Mouse (Mus musculus): ENCODE measurements around the gene Gphn.

Gphn gene

GRCm38 (mm10) chr12:78225707-78226518, at the start of gene Gphn:
Gphn (plus strand) TSS chr12:78226379.
- peak; percentile 96 for DNase-seq

DNA sequence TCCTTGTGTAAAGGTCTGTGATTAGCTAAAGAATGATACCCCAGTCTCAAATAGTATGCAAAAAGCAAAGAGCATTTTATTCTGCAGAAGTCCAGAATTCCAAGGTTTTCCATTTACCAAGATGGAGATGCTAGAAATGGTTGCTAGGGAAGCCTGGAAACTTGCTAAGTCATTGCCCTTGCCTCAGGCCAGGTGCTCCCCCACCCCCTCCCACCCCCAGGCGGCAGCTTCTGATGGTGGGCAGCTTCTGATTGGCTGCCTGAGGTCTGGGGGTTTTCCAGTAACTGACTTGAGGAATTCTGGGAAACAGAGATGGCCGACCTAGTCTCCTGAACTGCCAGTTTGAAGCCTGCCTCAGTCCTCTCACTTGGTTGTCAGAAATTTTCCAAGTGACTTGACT, 44.7 kb upstream of the Gphn start:
- DNase-seq: peak; percentile 1

- no peak for DNase-seq
Measured at GRCm38 (mm10) chr12:78193942-78194341, 32.2 kb upstream of the Gphn start, which contains the start of gene Gm6657. Gm6657 (plus strand) TSS chr12:78194242.

DNA sequence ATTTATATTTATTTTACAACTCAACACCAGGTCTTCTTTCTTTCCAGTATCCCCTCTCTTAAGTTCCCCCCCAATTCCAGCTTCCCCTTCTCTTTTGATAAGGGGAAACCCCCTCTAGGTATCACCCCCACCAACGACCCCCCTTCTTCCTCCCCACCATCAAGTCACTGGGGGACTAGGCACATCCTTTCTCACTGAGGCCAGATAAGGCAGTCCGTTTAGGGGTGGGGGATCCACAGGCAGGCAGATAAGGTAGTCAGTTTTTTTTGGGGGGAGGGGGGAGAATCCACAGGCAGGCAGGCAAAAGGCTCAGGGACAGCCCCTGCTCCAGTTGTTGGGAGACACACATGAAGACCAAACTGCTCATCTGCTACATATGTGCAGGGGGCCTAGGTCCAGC, 30.8 kb upstream of the Gphn start:
- DNase-seq: no peak

GRCm38 (mm10) chr12:78203646-78204045, 22.5 kb upstream of the Gphn start:
- DNase-seq: no peak

GRCm38 (mm10) chr12:78205915-78206570, 20.1 kb upstream of the Gphn start:
- peak; percentile 81 for DNase-seq

- DNase-seq: no peak
Measured at GRCm38 (mm10) chr12:78206571-78206960, 19.6 kb upstream of the Gphn start.

- no peak for DNase-seq
Measured at GRCm38 (mm10) chr12:78209856-78210255, 16.3 kb upstream of the Gphn start.

DNA sequence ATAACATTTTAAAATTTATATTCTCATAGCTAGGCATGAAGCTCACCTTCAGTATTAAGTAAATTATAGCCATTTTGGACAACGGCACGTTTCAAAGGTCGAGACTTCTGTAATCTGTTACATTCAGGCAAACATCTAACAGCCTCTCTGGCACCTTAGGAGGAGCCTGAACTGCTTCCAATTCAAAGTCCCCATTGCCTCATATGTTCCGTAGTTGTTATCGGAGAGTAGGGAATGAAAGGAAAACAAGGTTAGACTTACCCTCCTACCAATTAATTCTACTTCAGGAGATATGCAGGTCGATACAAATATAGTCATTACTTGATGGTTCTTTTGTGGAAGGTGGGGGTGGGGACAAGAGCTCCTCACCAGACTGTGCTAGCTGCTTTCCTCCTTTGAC, 10.7 kb upstream of the Gphn start:
- DNase-seq: no peak

- DNase-seq: no peak
Measured at GRCm38 (mm10) chr12:78219191-78219825, 6.9 kb upstream of the Gphn start.

DNA sequence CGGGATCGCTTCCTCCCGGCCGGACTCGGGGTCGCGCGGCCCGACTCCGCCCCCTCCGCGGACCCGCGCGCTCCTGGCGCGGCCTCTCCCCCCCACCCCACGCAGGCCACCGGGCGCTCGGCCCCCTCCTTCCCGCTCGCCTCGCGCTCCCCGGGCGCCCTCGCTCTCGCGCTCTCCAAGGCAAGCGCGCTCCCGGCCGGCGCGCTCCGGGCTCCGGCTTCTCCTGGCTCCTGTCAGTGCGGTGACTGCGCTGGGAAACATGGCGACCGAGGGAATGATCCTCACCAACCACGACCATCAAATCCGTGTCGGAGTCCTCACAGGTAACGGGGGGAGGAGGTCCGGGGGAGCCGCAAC, 318 bp downstream of the Gphn start:
- no peak for DNase-seq

DNA sequence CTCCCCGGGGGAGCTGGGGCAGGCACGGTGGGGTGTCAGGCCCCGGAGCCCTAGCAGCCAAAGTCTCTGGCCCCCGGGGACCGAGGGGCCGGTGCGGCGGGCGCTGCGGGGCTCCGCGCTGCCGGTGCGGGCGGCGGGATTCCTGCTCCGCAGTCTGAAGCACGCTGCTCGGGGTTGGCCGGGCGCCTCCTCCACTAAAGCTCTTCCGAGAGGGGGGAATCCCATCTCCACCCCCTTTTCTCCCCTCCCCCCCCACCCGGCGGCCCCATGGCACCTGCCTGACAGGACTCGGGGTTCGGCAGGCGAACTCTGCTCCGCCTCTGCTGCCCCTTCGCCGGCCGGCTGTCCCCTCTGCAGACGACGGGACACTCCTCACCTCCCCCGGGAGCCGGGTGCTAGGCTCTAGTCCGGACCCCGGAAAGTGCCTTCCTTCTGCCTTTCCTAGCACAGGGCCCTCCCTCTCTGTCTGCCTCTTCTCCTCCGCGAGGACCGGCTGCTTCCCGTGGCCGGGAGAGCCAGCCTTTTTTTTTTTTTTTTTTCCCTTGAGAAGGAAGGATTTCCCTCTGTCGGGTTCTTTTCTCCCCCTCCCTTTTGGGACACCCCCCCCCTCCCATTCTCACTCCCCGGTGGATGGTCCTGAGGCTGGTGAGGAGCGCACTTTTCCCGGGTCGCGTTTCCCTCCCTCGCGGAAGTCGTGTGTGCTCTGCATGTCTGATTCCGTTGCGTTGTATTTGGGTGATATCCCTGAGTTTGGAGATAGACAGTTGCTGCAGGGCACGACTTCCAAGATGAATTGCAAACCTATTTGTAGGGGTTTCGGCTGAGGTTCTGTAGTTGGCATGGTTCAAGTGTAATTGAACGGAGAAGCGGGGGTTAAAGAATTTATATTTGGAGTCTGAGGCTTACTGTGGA, 1.1 kb downstream of the Gphn start:
- DNase-seq: peak; percentile 72

DNA sequence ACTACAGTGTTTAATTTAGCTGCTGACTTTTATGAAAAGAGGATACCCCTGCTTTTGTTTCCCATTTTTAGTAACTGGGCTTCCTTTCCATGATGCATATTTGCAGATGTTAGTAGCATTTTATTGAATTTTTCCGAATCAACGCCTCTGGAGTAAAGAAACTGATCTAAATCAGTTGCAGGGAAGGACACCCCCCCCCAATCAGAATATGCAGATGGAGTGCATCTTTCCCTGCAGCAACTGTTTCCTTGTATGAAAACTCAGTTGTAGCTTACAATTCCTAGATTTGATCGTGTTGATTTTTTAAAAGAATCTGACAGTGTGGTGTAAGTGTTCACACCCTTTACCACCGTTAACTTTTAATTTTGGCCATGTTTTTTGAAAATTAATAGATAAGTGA, 2.0 kb downstream of the Gphn start:
- no peak for DNase-seq

GRCm38 (mm10) chr12:78232560-78232959, 6.4 kb downstream of the Gphn start:
- no peak for DNase-seq

- peak; percentile 17 for DNase-seq
Measured at GRCm38 (mm10) chr12:78248366-78248765, 22.2 kb downstream of the Gphn start.

DNA sequence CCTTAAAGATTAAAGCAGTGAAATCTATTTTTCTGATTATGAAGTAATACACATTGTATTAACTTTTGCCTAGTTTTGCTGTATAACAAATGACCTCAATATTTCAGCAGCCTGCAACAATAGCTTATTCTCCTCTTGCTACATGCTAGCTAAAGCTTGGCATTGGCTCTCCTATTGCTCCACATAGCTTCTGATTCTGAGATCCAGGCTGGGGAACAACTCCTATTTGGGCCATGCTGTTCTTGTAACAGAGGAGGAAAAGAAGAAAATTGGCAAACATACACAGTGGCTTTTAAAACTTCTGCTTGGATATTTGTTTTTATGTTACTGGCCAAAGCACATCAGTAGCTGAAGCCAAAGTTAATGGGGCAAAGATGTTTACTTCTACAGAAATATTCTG, 23.0 kb downstream of the Gphn start:
- DNase-seq: peak; percentile 10

DNA sequence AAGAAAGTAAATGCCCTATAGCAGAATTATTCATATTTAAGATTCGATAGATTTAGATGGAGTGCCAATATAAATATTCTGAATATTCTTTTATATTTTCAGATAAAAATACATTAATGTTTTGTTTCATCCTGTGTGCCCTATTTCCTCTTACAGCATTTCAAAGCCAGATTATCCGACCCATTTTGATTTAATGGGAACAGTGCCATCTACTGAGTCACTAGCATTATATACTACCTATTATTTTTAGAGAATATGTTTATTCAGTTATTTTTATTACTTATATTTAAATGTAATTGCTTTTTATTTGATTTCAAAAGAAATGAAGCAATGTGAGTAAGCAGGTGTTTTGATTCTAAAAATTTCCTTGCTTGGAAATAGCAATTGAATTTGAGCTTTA, 51.2 kb downstream of the Gphn start:
- no peak for DNase-seq

DNA sequence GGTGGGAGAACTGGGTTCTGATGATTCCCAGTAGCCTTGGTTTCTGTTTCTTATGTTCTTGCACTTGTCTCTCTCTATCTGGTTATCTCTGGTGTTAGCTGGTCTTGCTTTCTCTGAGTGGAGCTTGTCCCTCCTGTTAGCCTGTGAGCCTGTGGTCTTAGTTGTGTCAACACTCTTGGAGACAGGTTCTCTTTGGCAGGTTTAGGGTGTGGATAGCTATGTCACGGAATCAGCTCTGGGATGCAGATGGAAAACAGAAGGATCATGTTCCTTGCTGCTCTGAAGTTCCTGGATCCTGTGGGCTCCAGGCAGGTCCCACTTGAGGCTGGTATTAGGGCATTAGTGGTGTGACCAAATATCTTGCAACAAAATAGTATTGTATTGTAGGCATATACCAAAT, 64.2 kb downstream of the Gphn start:
- no peak for DNase-seq

DNA sequence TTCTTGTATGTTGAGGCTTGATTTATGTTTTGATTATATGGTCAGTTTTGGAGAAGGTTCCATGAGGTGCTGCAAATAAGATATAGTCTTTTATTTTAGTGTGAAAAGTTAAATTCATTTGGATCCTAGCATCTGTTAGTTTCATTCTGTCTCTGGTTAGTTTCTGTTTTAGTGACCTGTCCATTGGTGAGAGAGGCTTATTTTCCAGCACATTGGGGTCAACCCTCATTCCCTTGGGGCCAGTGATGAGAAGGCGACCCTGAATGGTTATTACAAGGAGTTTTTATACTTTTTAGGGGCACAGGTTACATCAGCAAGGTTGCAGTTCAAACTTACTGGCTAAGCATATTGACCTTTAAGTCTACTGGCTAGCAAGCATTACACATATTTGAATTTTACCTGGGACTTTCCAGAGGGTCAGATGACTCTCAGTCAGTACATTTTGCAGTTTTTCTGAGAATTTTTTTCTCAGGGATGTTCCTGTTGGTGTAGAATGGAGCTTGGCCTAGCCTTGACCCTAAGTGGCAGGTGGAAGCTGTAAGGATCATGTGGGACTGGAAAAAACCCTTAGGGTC, 72.7 kb downstream of the Gphn start:
- DNase-seq: no peak

- DNase-seq: no peak
Measured at GRCm38 (mm10) chr12:78315106-78315505, 88.9 kb downstream of the Gphn start.

DNA sequence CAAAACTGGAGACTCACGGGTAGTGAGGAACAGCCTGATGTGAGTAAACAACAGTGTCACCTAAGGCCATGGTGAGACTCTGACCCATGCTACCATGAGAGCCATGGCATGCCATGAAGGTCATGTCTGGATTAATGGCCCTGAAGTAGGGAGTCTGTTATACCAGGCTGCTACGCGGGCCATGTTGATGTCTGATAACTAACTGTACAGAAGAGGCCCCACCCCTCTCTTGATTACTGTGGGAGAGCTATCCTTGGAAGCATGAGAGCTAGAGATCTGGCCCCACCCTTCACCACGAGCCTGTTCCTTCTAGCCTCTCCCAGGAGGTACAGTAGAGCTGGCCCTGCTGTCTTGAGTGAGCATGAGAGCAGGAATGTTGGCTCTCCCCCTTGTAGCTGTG, 101.8 kb downstream of the Gphn start:
- DNase-seq: no peak

GRCm38 (mm10) chr12:78332107-78332506, 105.9 kb downstream of the Gphn start:
- DNase-seq: peak; percentile 69

DNA sequence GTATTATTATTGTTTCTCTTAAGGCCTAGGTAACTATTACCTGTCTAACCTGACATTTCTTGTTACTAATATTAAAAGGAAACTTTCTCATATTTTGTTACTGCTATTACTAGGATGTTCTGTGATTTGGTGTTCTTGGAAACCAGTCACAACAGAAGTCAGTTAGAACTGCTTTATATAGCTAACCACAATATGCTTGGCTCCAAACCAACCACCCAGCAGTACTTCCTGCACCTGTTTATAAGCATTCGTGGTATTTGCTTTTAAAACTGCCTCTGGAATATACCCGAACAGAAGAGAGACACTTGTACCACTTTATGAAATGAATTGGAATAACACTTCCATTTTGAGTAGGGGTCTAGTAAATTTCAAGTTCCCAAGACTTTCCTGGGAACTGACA, 130.3 kb downstream of the Gphn start:
- no peak for DNase-seq

All from retina, postnatal 1 day (tissue).